Mouse (Mus musculus): ENCODE measurements around the gene Tnfrsf13b. TPM values are rescaled to one million over a fixed set of nuclear protein-coding genes. Genes with fewer than 3 reads are reported as not detected.
"Not testable (repeated sequence)": the region's sequence is repeated elsewhere in the genome, so short reads cannot be mapped to it uniquely, and the experiment has no call there.

The Tnfrsf13b gene
- polyA plus RNA-seq, 1 experiment from 2014 or later, result 8.1 TPM

DNA sequence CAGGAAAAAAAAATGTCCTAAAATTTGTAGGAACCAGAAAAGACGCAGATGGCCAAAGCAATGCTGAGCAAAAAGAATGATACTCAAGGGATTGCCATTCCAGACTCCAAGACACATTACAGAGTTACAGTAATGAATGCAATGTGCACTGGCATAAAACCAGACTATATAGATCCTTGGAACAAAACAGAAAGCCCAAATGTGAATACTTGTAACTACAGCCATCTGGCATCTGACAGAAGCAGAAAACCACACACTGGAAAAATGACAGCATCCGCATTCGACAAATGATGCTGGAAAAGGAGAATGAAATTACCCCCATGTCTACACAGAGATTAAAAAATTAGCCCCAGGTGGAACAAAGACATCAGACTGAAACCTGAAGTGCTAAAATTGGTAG is 53.8 kb downstream of the Tnfrsf13b start:
- Histone ChIP-seq H3K4me3 (ENCODE audit: low read depth, low read length) (no peak overlapping the region), H3K4me2 (ENCODE audit: low read depth, low read length) (no peak overlapping the region), H3K4me1 (ENCODE audit: insufficient read depth) (peaks cover 5% of the 10 kb centered on the region), H3K9me3 (ENCODE audit: low read length) (no peaks in the 10 kb centered on the region), H3K27me3 (ENCODE audit: insufficient read depth, low read length) (no peaks in the 10 kb centered on the region), H3K27ac (ENCODE audit: low read depth) (no peak overlapping the region), H3K36me3 (replicated peaks; ENCODE audit: insufficient read depth, low read length) (no peaks in the 10 kb centered on the region), H3K9ac (replicated peaks) (no peak overlapping the region)
- ATAC-seq, result no peak
- DNase-seq, result no peak
- no peak for TF ChIP-seq EP300 (IDR thresholded peaks at IDR 0.05; ENCODE audit: low read depth)
- WGBS (ENCODE audit: insufficient replicate concordance), result 89% methylated on average over 3 of the region's 3 CpGs

DNA sequence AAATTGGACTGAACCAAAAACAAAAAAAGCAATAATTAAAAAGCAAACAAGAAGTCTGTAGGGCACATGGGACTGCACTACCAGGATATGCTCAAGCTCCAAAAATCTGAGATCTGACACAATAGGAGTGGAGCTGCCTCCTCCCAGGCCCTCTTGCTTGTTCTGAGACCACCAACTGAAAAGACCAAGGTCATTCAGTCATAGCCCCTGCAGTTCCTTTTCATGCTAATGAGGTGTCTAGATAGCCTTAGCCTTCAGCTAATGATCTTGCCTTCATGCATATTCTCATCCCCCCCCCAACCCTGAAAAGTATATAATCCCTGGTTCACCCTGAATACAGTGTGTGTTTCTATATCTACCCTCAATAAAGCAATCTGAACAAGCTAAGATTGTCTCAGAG is 55.1 kb downstream of the Tnfrsf13b start:
- no peak for TF ChIP-seq EP300 (IDR thresholded peaks at IDR 0.05; ENCODE audit: low read depth)
- TF ChIP-seq CTCF (IDR thresholded peaks at IDR 0.05; ENCODE audit: low read depth), result no peak
- H3K36me3 ChIP-seq (replicated peaks; ENCODE audit: insufficient read depth, low read length), result no peaks in the 10 kb centered on the region
- no peak for DNase-seq
- no peaks in the 10 kb centered on the region for H3K9me3 ChIP-seq (ENCODE audit: low read length)
- H3K4me3 ChIP-seq (ENCODE audit: low read depth, low read length), result no peak overlapping the region
- no peak overlapping the region for H3K4me2 ChIP-seq (ENCODE audit: low read depth, low read length)
- H3K27ac ChIP-seq (ENCODE audit: low read depth), result no peak overlapping the region
- H3K9ac ChIP-seq (replicated peaks), result no peak overlapping the region
- no peak for ATAC-seq
- H3K27me3 ChIP-seq (ENCODE audit: insufficient read depth, low read length), result no peaks in the 10 kb centered on the region
- no peaks in the 10 kb centered on the region for H3K4me1 ChIP-seq (ENCODE audit: insufficient read depth)

DNA sequence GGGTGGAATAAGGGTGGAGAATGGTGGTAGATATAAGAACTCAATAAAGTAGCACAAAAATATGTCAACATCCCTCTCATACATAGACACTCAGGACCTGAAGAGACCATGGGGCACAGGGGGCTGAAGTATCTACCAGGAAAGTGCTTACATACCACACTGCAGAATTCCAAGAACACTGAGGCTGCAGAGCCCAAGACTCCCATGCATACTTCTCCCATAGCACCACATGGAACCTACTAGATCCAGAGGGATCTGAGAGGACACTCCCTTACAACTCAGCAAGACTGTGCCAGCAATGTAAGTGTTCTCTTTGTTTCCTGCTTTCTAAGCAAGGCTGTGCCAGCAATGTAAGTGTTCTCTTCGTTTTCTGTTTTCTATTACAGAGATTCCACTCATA is 57.3 kb downstream of the Tnfrsf13b start:
- no peak overlapping the region for H3K27ac ChIP-seq (ENCODE audit: low read depth)
- 74% methylated on average over 1 of the region's 1 CpGs for WGBS (ENCODE audit: insufficient replicate concordance)
- TF ChIP-seq EP300 (IDR thresholded peaks at IDR 0.05; ENCODE audit: low read depth) (no peak), CTCF (IDR thresholded peaks at IDR 0.05; ENCODE audit: low read depth) (no peak)
- no peak for DNase-seq
- H3K36me3 ChIP-seq (replicated peaks; ENCODE audit: insufficient read depth, low read length), result no peaks in the 10 kb centered on the region
- no peak overlapping the region for H3K9ac ChIP-seq (replicated peaks)
- ATAC-seq, result no peak
- H3K4me1 ChIP-seq (ENCODE audit: insufficient read depth), result no peaks in the 10 kb centered on the region
- no peak overlapping the region for H3K4me3 ChIP-seq (ENCODE audit: low read depth, low read length)
- no peaks in the 10 kb centered on the region for H3K27me3 ChIP-seq (ENCODE audit: insufficient read depth, low read length)
- no peaks in the 10 kb centered on the region for H3K9me3 ChIP-seq (ENCODE audit: low read length)
- no peak overlapping the region for H3K4me2 ChIP-seq (ENCODE audit: low read depth, low read length)

DNA sequence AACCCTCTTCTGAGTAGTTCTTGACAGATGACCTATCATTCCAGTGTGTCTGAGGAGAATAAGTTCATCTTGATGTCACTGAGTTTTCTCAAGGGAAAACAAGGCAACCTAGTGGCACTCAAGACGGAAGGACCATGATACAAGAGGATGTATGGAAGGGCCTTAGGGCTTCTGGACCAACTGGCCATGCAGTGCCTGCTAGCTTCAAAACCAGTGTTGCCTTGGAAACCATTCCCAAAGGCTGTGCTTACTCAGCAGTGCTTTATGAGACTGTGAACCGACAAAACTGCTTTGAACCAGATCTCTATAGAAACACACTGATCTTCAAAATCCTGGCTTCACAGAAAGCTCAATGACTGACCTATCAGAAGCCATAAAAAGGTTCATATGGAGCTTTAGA is 64.2 kb downstream of the Tnfrsf13b start:
- Histone ChIP-seq H3K9me3 (ENCODE audit: low read length) (no peaks in the 10 kb centered on the region), H3K36me3 (replicated peaks; ENCODE audit: insufficient read depth, low read length) (no peaks in the 10 kb centered on the region), H3K27ac (ENCODE audit: low read depth) (no peak overlapping the region), H3K4me1 (ENCODE audit: insufficient read depth) (no peaks in the 10 kb centered on the region), H3K9ac (replicated peaks) (no peak overlapping the region), H3K4me2 (ENCODE audit: low read depth, low read length) (no peak overlapping the region), H3K27me3 (ENCODE audit: insufficient read depth, low read length) (0 out of 2 replicates have a peak, but pooled peaks cover 6% of the 10 kb centered on the region), H3K4me3 (ENCODE audit: low read depth, low read length) (no peak overlapping the region)
- ATAC-seq, result no peak
- no peak for TF ChIP-seq EP300 (IDR thresholded peaks at IDR 0.05; ENCODE audit: low read depth)
- TF ChIP-seq CTCF (IDR thresholded peaks at IDR 0.05; ENCODE audit: low read depth), result no peak
- no peak for DNase-seq
- WGBS (ENCODE audit: insufficient replicate concordance), result 67% methylated on average over 2 of the region's 2 CpGs

DNA sequence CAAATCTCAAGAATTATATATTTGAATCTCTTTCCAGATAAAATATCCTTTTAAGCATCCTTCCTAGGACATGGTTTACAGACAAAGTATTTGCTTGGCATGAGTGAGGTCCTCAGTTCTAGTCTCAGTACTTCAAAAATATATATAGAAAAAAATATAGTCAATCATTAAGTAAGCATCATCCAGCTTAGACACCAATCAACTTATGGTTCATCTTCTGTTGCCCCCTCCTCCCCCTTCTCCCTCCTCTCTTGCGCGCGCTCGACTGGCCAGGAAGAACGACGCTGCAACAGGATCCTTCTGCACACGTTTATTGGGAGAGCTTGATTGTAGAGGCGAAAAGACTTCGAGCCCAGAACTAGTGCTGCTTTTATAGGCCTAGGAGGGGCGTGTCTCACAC is 65.6 kb downstream of the Tnfrsf13b start:
- not testable (repeated sequence) for ATAC-seq; H3K27ac ChIP-seq (ENCODE audit: low read depth)

DNA sequence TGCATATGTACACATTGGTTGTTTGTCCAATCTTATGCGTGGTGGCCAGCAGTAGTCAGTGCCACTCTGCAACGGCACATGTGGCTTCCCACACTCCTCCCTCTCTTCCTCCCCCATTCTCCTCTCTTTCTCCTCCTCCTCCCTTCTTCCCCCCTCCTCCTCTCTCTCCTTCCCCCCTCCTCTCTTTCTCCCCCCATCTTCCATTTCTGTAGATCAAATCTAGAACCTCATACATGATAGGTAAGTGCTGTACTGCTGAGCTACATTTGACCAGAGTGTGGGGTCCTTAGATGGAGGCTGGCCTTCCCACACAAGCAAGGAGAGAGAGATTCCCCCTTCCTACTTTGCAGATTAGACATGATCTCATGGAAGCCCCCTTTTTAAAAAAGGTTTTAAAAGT is 66.2 kb downstream of the Tnfrsf13b start:
- H3K27me3 ChIP-seq (ENCODE audit: insufficient read depth, low read length), result 0 out of 2 replicates have a peak, but pooled peaks cover 6% of the 10 kb centered on the region

More for the DNA sequence above, 65.6 kb downstream of the Tnfrsf13b start:
- H3K4me2 ChIP-seq (ENCODE audit: low read depth, low read length); DNase-seq; H3K27me3 ChIP-seq (ENCODE audit: insufficient read depth, low read length); H3K9me3 ChIP-seq (ENCODE audit: low read length); H3K9ac ChIP-seq (replicated peaks); H3K36me3 ChIP-seq (replicated peaks; ENCODE audit: insufficient read depth, low read length); H3K4me3 ChIP-seq (ENCODE audit: low read depth, low read length); H3K4me1 ChIP-seq (ENCODE audit: insufficient read depth): not testable (repeated sequence)
- WGBS (ENCODE audit: insufficient replicate concordance), result 90% methylated on average over 7 of the region's 10 CpGs

DNA sequence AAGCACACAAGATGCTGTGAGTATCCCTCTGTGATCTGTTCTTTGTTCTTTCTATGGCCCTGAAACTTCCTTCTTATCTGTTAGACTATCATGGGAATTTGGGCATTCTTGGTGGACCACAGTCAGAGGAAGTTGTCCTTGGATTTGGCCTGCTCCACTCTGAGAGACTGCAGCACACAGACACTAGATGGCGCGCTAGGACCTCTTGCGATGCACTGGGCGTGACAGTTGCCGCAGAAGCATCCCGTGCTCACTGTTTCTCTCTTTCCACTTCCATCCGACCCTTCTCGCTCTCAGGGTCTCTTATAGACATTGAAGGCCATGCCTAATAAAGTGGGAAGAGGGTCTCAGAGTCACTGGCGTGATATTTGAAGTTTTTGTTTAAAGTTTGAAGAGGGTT is 66.8 kb downstream of the Tnfrsf13b start:
- H3K9me3 ChIP-seq (ENCODE audit: low read length), result no peaks in the 10 kb centered on the region
- 3% methylated on average over 9 of the region's 9 CpGs for WGBS (ENCODE audit: insufficient replicate concordance)
- H3K36me3 ChIP-seq (replicated peaks; ENCODE audit: insufficient read depth, low read length), result no peaks in the 10 kb centered on the region
- no peak overlapping the region for H3K4me2 ChIP-seq (ENCODE audit: low read depth, low read length)
- DNase-seq, result peak; percentile 85
- peaks cover 4% of the 10 kb centered on the region; the same call in 1 of the 2 replicates for H3K4me1 ChIP-seq (ENCODE audit: insufficient read depth)
- H3K27me3 ChIP-seq (ENCODE audit: insufficient read depth, low read length), result 0 out of 2 replicates have a peak, but pooled peaks cover 6% of the 10 kb centered on the region
- TF ChIP-seq CTCF (IDR thresholded peaks at IDR 0.05; ENCODE audit: low read depth), result peak; percentile 97
- TF ChIP-seq EP300 (IDR thresholded peaks at IDR 0.05; ENCODE audit: low read depth), result no peak
- no peak overlapping the region for H3K9ac ChIP-seq (replicated peaks)
- peak; percentile 75; the same call in 1 of the 2 replicates for ATAC-seq
- H3K4me3 ChIP-seq (ENCODE audit: low read depth, low read length), result no peak overlapping the region
- H3K27ac ChIP-seq (ENCODE audit: low read depth), result no peak overlapping the region

More for the DNA sequence above, 66.2 kb downstream of the Tnfrsf13b start:
- ATAC-seq, result no peak
- Histone ChIP-seq H3K9me3 (ENCODE audit: low read length) (no peaks in the 10 kb centered on the region), H3K36me3 (replicated peaks; ENCODE audit: insufficient read depth, low read length) (no peaks in the 10 kb centered on the region), H3K4me1 (ENCODE audit: insufficient read depth) (peaks cover 4% of the 10 kb centered on the region; the same call in 1 of the 2 replicates), H3K4me3 (ENCODE audit: low read depth, low read length) (no peak overlapping the region), H3K27ac (ENCODE audit: low read depth) (no peak overlapping the region), H3K4me2 (ENCODE audit: low read depth, low read length) (no peak overlapping the region), H3K9ac (replicated peaks) (no peak overlapping the region)
- TF ChIP-seq CTCF (IDR thresholded peaks at IDR 0.05; ENCODE audit: low read depth) (no peak), EP300 (IDR thresholded peaks at IDR 0.05; ENCODE audit: low read depth) (no peak)
- WGBS (ENCODE audit: insufficient replicate concordance), result 100% methylated on average over 2 of the region's 2 CpGs
- DNase-seq, result no peak

Measured in liver, postnatal 0 days (tissue).